Mouse (Mus musculus): ENCODE results near the gene Igfn1. TPM values are rescaled to one million over a fixed set of nuclear protein-coding genes. Genes with fewer than 3 reads are reported as not detected.
A peak's percentile ranks its signal among the peaks of the same experiment; 100 is the strongest.

Gene Igfn1
- 28.8 and 34.2 TPM in 2 replicates for polyA plus RNA-seq (2012; rRNA removed)

- no peak for TF ChIP-seq POLR2A (IDR thresholded peaks at IDR 0.05; ENCODE audit: extremely low read depth, insufficient read depth, low read length)
- no peak for TF ChIP-seq CTCF (IDR thresholded peaks at IDR 0.05; ENCODE audit: extremely low read depth, insufficient read depth, low read length)
- H3K27ac ChIP-seq (ENCODE audit: insufficient read depth, low read length): no peak within 1 kb of the TSS
- no peak within 1 kb of the TSS; the same call in 1 of the 2 replicates for H3K4me3 ChIP-seq (ENCODE audit: insufficient read depth, low read length)
- H3K4me1 ChIP-seq (ENCODE audit: control insufficient read depth, insufficient read depth, low read length): no peaks in the 10 kb centered on the region
These were observed at the start of gene Igfn1 for GRCm38 (mm10) chr1:136006292-136006748. Igfn1 (minus strand) TSS chr1:136006342.

DNA sequence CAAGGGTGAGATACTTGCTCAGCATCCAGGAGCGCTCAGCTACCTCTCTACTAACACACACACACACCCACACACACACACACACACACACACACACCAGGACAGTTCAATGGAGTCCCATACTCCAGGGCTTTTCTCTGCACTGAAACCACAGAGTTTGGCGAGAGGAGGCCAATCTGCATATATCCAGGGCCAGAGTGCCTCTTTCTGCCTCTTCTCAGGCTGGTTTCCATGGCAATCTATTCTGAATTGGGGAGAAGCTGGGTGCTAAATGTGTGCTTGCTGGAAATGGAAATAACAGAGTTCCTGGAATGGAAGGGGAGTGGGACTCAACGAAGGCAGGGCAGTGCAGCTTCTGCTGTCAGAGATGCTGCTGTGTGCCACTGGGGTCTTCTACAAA lies 49.6 kb upstream of the Igfn1 start:
- H3K4me3 ChIP-seq (ENCODE audit: insufficient read depth, low read length): no peak overlapping the region
- H3K27ac ChIP-seq (ENCODE audit: insufficient read depth, low read length): peak overlapping the region; percentile 66
- H3K4me1 ChIP-seq (ENCODE audit: control insufficient read depth, insufficient read depth, low read length): peaks cover 10% of the 10 kb centered on the region
- no peak for TF ChIP-seq CTCF (IDR thresholded peaks at IDR 0.05; ENCODE audit: extremely low read depth, insufficient read depth, low read length)
- peak; percentile 78; the same call in 1 of the 2 replicates for TF ChIP-seq POLR2A (IDR thresholded peaks at IDR 0.05; ENCODE audit: extremely low read depth, insufficient read depth, low read length)

GRCm38 (mm10) chr1:136052547-136052946 lies 46.4 kb upstream of the Igfn1 start, which contains the start of gene Cacna1s:
Cacna1s (plus strand) TSS chr1:136052750.
- Histone ChIP-seq H3K4me1 (ENCODE audit: control insufficient read depth, insufficient read depth, low read length) (peaks cover 10% of the 10 kb centered on the region), H3K27ac (ENCODE audit: insufficient read depth, low read length) (no peak within 1 kb of the TSS), H3K4me3 (ENCODE audit: insufficient read depth, low read length) (no peak within 1 kb of the TSS)
- TF ChIP-seq POLR2A (IDR thresholded peaks at IDR 0.05; ENCODE audit: extremely low read depth, insufficient read depth, low read length) (no peak), CTCF (IDR thresholded peaks at IDR 0.05; ENCODE audit: extremely low read depth, insufficient read depth, low read length) (no peak)

DNA sequence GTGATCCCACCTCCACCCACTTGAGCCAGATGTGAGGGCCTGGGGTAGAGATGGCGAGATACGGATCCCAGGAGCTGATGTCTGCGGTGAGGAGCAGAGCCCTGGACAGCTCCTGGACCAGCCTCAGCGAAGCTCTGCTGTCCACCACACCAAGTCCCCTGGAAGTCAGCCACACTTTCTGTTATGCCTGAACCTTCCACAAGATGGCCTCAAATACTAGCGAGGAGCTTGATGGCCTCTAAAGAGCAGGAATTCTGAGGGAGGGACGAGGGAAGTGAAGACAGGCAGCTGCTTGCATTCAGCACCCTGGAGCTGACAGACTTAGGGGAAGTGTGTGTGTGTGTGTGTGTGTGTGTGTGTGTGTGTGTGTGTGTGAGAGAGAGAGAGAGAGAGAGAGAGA lies 45.3 kb upstream of the Igfn1 start:
- Histone ChIP-seq H3K4me3 (ENCODE audit: insufficient read depth, low read length) (no peak overlapping the region), H3K27ac (ENCODE audit: insufficient read depth, low read length) (no peak overlapping the region), H3K4me1 (ENCODE audit: control insufficient read depth, insufficient read depth, low read length) (peaks cover 6% of the 10 kb centered on the region)
- TF ChIP-seq CTCF (IDR thresholded peaks at IDR 0.05; ENCODE audit: extremely low read depth, insufficient read depth, low read length) (peak; percentile 86), POLR2A (IDR thresholded peaks at IDR 0.05; ENCODE audit: extremely low read depth, insufficient read depth, low read length) (no peak)

- peaks cover 3% of the 10 kb centered on the region for H3K4me1 ChIP-seq (ENCODE audit: control insufficient read depth, insufficient read depth, low read length)
- H3K4me3 ChIP-seq (ENCODE audit: insufficient read depth, low read length): no peak overlapping the region
- no peak overlapping the region for H3K27ac ChIP-seq (ENCODE audit: insufficient read depth, low read length)
- no peak for TF ChIP-seq CTCF (IDR thresholded peaks at IDR 0.05; ENCODE audit: extremely low read depth, insufficient read depth, low read length)
These were observed 44.8 kb upstream of the Igfn1 start for GRCm38 (mm10) chr1:136051013-136051315.

- no peak within 1 kb of the TSS for H3K27ac ChIP-seq (ENCODE audit: insufficient read depth, low read length)
- no peak within 1 kb of the TSS for H3K4me3 ChIP-seq (ENCODE audit: insufficient read depth, low read length)
- TF ChIP-seq POLR2A (IDR thresholded peaks at IDR 0.05; ENCODE audit: extremely low read depth, insufficient read depth, low read length): no peak
- no peak for TF ChIP-seq CTCF (IDR thresholded peaks at IDR 0.05; ENCODE audit: extremely low read depth, insufficient read depth, low read length)
- H3K4me1 ChIP-seq (ENCODE audit: control insufficient read depth, insufficient read depth, low read length): peaks cover 2% of the 10 kb centered on the region
These were observed 44.3 kb upstream of the Igfn1 start, which contains the start of gene Ascl5 for GRCm38 (mm10) chr1:136050312-136051012. Ascl5 (plus strand) TSS chr1:136050804.

- no peaks in the 10 kb centered on the region for H3K4me1 ChIP-seq (ENCODE audit: control insufficient read depth, insufficient read depth, low read length)
- TF ChIP-seq POLR2A (IDR thresholded peaks at IDR 0.05; ENCODE audit: extremely low read depth, insufficient read depth, low read length) (no peak), CTCF (IDR thresholded peaks at IDR 0.05; ENCODE audit: extremely low read depth, insufficient read depth, low read length) (no peak)
- H3K27ac ChIP-seq (ENCODE audit: insufficient read depth, low read length): no peak overlapping the region
- H3K4me3 ChIP-seq (ENCODE audit: insufficient read depth, low read length): no peak overlapping the region
These were observed 41.8 kb upstream of the Igfn1 start for GRCm38 (mm10) chr1:136047894-136048293.

DNA sequence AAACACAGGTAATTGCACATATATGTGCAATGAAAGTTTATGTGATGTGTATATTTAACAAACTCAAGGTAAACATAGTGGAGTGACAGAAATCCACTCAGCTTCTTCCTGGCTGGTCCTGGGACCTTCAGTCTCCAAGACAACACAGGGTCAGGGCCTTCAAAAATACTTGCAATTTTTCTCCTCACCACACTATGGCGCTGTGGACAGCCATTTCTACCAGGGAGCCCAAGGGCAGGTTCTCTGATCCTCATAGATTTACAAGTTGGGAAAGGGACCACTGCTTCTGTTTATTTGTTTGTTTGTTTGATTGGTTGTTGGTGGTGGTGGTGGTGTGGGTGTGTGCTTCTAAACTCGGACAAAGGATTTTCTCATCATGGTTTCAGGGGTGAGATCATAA lies 41.3 kb upstream of the Igfn1 start:
- Histone ChIP-seq H3K27ac (ENCODE audit: insufficient read depth, low read length) (no peak overlapping the region), H3K4me3 (ENCODE audit: insufficient read depth, low read length) (no peak overlapping the region), H3K4me1 (ENCODE audit: control insufficient read depth, insufficient read depth, low read length) (no peaks in the 10 kb centered on the region)
- TF ChIP-seq POLR2A (IDR thresholded peaks at IDR 0.05; ENCODE audit: extremely low read depth, insufficient read depth, low read length) (no peak), CTCF (IDR thresholded peaks at IDR 0.05; ENCODE audit: extremely low read depth, insufficient read depth, low read length) (peak; percentile 63)

GRCm38 (mm10) chr1:136045774-136046173 lies 39.6 kb upstream of the Igfn1 start:
- Histone ChIP-seq H3K27ac (ENCODE audit: insufficient read depth, low read length) (no peak overlapping the region), H3K4me1 (ENCODE audit: control insufficient read depth, insufficient read depth, low read length) (no peaks in the 10 kb centered on the region), H3K4me3 (ENCODE audit: insufficient read depth, low read length) (no peak overlapping the region)
- peak; percentile 87 for TF ChIP-seq CTCF (IDR thresholded peaks at IDR 0.05; ENCODE audit: extremely low read depth, insufficient read depth, low read length)
- TF ChIP-seq POLR2A (IDR thresholded peaks at IDR 0.05; ENCODE audit: extremely low read depth, insufficient read depth, low read length): no peak

GRCm38 (mm10) chr1:136040874-136041273 lies 34.7 kb upstream of the Igfn1 start:
- Histone ChIP-seq H3K27ac (ENCODE audit: insufficient read depth, low read length) (no peak overlapping the region), H3K4me3 (ENCODE audit: insufficient read depth, low read length) (peak overlapping the region; percentile 41; the same call in 1 of the 2 replicates), H3K4me1 (ENCODE audit: control insufficient read depth, insufficient read depth, low read length) (peaks cover 2% of the 10 kb centered on the region)
- no peak for TF ChIP-seq POLR2A (IDR thresholded peaks at IDR 0.05; ENCODE audit: extremely low read depth, insufficient read depth, low read length)
- no peak for TF ChIP-seq CTCF (IDR thresholded peaks at IDR 0.05; ENCODE audit: extremely low read depth, insufficient read depth, low read length)

Measured in cortical plate, adult 2 months (tissue).